Mouse (Mus musculus) hindbrain, embryonic 10.5 days (tissue): Measurements from ENCODE around the gene Git1. TPM values are rescaled to one million over a fixed set of nuclear protein-coding genes. Genes with fewer than 3 reads are reported as not detected.
A peak's percentile ranks its signal among the peaks of the same experiment; 100 is the strongest.

ENCODE experiments used
- DNase-seq: peaks from one replicate; pipeline ENCODE4 v3.0.0-alpha.2; 2017; ENCODE audit warnings: low spot score
- H3K27ac ChIP-seq: fragments of 300-500 bp; sonication (generic); 2 replicates; pipeline ENCODE4 v1.5.1; 2016; ENCODE audit warnings: mild to moderate bottlenecking, moderate library complexity
- H3K27me3 ChIP-seq: fragments of 300-500 bp; sonication (generic); 2 replicates; pipeline ENCODE4 v1.6.1; 2016; ENCODE audit warnings: mild to moderate bottlenecking; ENCODE audit not compliant: poor library complexity, insufficient read depth, severe bottlenecking
- H3K36me3 ChIP-seq: fragments of 300-500 bp; sonication (generic); 2 replicates; pipeline ENCODE4 v1.6.1; 2016; ENCODE audit warnings: mild to moderate bottlenecking, moderate library complexity
- H3K4me1 ChIP-seq: fragments of 300-500 bp; sonication (generic); replicated peaks from 2 replicates; pipeline ENCODE4 v1.6.1; 2016; ENCODE audit warnings: mild to moderate bottlenecking
- H3K4me3 ChIP-seq: fragments of 300-500 bp; sonication (generic); 2 replicates; pipeline ENCODE4 v1.5.1; 2016; ENCODE audit warnings: mild to moderate bottlenecking, moderate library complexity
- H3K9me3 ChIP-seq: fragments of 300-500 bp; sonication (generic); 2 replicates; pipeline ENCODE4 v1.6.1; 2016; ENCODE audit warnings: mild to moderate bottlenecking, moderate library complexity
- WGBS: fragments of 180-500 bp; shearing (Covaris S2); methylation state at CpG from one replicate; pipeline ENCODE4 v1.1.7; 2016; 5-methylcytosine and 5-hydroxymethylcytosine counted together
- polyA plus RNA-seq: library from polyadenylated mRNA; unstranded; fragments of >200 nt; fragmentation: Nextera tagmentation; extraction: Ambion mirVana; gene quantifications from 2 replicates; pipeline ENCODE4 v1.2.1, GENCODE M21; 2016

The Git1 gene
- polyA plus RNA-seq, 1 experiment from 2014 or later = 14.8 TPM

DNA sequence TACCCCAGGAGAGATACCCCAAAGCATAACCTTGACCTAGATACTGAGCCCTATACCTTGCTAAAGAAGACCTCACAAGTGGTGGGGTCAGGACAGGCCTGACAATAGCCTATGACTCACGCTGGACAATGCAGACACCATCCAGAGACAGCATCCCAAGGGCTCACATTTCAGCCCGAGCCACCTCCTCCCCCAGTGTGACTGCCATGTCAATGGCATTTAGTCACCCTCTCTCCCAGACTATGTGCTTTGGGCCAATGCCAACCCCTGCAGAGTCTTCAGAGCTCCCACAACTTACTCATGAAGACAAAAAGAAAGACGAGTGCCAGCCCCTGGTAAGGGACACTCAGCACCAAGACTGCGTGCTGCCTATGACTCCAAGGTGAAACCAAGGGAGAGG, 28.7 kb upstream of the Git1 start:
- H3K27me3 ChIP-seq = peaks cover 100% of the 10 kb centered on the region
- H3K4me1 ChIP-seq = peaks cover 40% of the 10 kb centered on the region
- no peak for DNase-seq

DNA sequence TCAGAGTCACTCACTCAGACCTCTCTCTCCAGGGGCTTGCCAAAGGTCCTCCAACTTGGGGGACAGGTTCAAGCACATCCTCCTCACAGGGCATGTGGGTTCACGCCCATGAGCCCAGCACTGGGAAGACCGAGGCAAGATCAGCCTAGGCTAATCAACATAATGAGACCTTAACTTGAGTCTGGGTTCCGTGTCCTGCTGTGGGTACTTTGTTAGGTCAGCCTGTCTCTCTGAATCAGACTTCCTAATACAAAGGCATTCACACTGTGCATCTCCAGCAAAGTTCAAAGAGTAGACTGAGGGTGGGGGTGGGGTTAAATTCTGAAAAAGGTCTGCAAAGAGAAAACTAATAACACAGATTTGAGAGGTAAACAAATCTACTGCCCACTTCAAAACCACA, 28.3 kb upstream of the Git1 start:
- Histone ChIP-seq H3K4me3 (no peak overlapping the region), H3K27me3 (peaks cover 96% of the 10 kb centered on the region), H3K4me1 (peaks cover 40% of the 10 kb centered on the region), H3K36me3 (peaks cover under 1% of the 10 kb centered on the region; the same call in 1 of the 2 replicates), H3K9me3 (no peaks in the 10 kb centered on the region), H3K27ac (no peak overlapping the region)
- DNase-seq = no peak
- WGBS = 49% methylated on average over 3 of the region's 3 CpGs

More for the DNA sequence above, 28.7 kb upstream of the Git1 start:
- Histone ChIP-seq H3K9me3 (no peaks in the 10 kb centered on the region), H3K4me3 (no peak overlapping the region), H3K27ac (no peak overlapping the region), H3K36me3 (no peaks in the 10 kb centered on the region; the same call in 1 of the 2 replicates)
- WGBS = 62% methylated on average over 4 of the region's 4 CpGs

DNA sequence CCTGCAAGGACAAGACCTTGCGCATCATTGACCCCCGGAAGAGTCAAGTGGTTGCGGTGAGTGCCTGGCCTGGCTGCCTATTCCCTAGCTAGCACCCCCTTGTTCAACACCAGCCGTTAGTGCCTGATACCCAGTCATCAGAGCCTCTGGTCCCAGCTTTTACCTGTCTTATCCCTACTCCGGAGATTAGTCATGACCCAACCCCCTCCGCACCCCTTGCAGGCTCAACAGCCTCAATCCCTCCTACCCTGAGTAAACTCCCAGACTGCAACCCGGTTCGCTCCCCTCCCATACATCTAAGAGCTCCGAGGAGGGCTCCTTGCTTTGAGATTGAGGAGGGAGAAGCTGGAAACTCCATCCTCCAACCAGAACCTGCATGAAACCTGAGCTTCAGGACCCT, 26.8 kb upstream of the Git1 start:
- 39% methylated on average over 9 of the region's 9 CpGs for WGBS
- H3K4me3 ChIP-seq = 0 out of 2 replicates have a peak overlapping the region, but pooled peaks have one; percentile 33
- DNase-seq = no peak
- H3K4me1 ChIP-seq = peaks cover 40% of the 10 kb centered on the region
- peaks cover 82% of the 10 kb centered on the region for H3K27me3 ChIP-seq
- no peaks in the 10 kb centered on the region for H3K9me3 ChIP-seq
- peaks cover 15% of the 10 kb centered on the region for H3K36me3 ChIP-seq
- H3K27ac ChIP-seq = no peak overlapping the region

DNA sequence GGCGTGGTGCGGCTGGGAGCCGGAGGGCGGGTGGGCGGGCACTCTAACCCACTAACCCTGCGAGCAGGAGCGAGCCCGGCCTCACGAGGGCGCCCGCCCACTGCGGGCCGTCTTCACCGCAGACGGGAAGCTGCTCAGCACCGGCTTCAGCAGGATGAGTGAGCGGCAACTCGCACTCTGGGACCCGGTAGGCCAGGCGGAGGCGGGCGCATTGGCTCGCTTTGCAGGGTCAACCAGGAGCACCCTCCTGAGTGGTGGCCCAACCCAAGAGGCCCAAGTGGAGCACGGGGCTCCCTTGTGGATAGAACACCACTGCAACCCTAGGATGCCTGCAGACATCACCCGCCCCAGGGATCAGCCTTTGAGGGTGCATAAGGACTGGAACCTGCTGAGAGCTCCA, 26.2 kb upstream of the Git1 start:
- WGBS = 3% methylated on average over 25 of the region's 25 CpGs
- H3K4me3 ChIP-seq = peak overlapping the region; percentile 33
- H3K4me1 ChIP-seq = peaks cover 34% of the 10 kb centered on the region
- peaks cover 21% of the 10 kb centered on the region for H3K36me3 ChIP-seq
- H3K9me3 ChIP-seq = no peaks in the 10 kb centered on the region
- H3K27me3 ChIP-seq = peaks cover 76% of the 10 kb centered on the region
- H3K27ac ChIP-seq = 0 out of 2 replicates have a peak overlapping the region, but pooled peaks have one; percentile 31
- DNase-seq = peak; percentile 68

DNA sequence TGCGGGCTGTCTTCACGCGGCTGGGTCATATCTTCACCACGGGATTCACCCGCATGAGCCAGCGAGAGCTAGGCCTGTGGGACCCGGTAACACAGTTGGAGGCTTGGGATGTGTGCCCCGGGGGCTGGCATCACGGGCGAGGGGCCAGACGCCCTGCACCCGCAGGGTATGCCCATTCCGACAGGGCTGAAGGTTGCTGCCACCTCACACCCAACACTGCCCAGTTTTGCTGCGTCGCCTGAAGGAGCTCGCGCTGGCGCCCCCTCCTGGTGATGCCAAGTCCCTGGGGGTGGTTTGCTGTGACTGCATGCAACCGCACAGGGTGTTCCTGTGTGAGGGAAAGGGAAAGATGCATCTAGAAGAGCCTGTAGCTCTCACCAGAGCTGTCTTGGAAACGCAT, 25.6 kb upstream of the Git1 start:
- no peaks in the 10 kb centered on the region for H3K9me3 ChIP-seq
- H3K27ac ChIP-seq = no peak overlapping the region
- peaks cover 28% of the 10 kb centered on the region for H3K4me1 ChIP-seq
- H3K36me3 ChIP-seq = peaks cover 27% of the 10 kb centered on the region
- 15% methylated on average over 20 of the region's 20 CpGs for WGBS
- peak; percentile 70 for DNase-seq
- H3K4me3 ChIP-seq = peak overlapping the region; percentile 33
- peaks cover 70% of the 10 kb centered on the region for H3K27me3 ChIP-seq

DNA sequence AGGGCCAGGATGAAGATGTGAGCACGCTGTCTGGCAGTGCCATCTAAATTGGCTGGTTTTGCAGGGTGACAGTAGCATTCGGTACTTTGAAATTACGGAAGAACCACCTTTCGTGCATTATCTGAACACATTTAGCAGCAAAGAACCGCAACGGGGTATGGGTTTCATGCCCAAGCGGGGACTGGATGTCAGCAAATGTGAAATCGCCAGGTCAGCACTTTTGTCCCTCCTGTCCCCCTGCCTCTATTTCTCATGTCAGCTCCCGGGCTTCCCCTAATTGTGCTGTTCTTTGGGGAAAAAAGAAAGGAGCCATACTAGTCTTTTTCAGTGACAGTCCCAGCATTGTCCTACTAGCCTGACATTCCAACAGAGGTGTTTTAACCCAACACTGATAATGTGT, 25.0 kb upstream of the Git1 start:
- Histone ChIP-seq H3K27ac (no peak overlapping the region), H3K9me3 (no peaks in the 10 kb centered on the region), H3K36me3 (peaks cover 33% of the 10 kb centered on the region), H3K4me3 (no peak overlapping the region), H3K27me3 (peaks cover 63% of the 10 kb centered on the region), H3K4me1 (peaks cover 25% of the 10 kb centered on the region)
- WGBS = 88% methylated on average over 9 of the region's 9 CpGs
- DNase-seq = no peak

DNA sequence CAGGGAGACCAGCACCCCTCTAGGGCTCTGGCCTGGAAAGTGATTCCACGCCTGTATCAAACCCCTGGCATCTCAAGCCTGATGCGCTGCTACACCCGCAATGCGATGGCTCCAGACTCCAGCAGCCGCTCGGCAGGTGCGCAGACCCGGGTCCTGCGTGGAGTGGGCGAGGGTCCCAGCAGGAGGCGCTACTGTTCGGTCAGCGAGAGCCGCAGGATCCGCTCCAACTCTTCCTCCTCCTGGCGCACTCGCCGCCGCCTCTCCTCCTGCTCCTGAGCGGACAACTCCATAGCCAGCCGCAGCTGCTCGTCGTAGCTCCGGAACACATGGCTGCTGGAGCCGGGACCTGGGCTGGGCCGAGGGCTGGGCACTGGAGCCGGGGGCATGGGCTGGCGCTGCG, 22.0 kb upstream of the Git1 start:
- H3K9me3 ChIP-seq = no peaks in the 10 kb centered on the region
- peaks cover 58% of the 10 kb centered on the region for H3K36me3 ChIP-seq
- no peak overlapping the region for H3K4me3 ChIP-seq
- peaks cover 15% of the 10 kb centered on the region for H3K4me1 ChIP-seq
- 0 out of 2 replicates have a peak overlapping the region, but pooled peaks have one; percentile 10 for H3K27ac ChIP-seq
- peaks cover 33% of the 10 kb centered on the region for H3K27me3 ChIP-seq
- 72% methylated on average over 29 of the region's 29 CpGs for WGBS
- DNase-seq = no peak

DNA sequence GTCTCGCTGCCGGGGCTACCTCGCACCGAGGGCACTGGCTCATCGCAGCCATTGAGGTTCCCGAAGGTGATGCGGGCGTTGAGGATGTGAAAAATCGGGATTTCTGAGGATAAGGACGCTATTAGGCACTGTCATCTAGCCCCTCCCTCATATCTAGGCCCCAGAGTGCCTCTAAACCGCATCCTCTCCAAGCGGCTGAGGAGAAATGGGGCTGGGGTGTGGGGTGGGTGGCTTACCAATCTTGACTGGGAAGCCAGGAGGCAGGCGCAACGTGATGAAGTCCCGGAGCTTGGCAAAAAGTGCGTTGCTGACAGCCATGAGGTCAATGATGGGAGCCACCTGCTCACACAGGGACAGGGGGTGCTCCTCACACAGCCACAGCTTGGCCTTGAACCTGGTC, 20.6 kb upstream of the Git1 start:
- Histone ChIP-seq H3K4me1 (peaks cover 4% of the 10 kb centered on the region), H3K36me3 (peaks cover 68% of the 10 kb centered on the region), H3K9me3 (no peaks in the 10 kb centered on the region), H3K4me3 (no peak overlapping the region), H3K27ac (no peak overlapping the region), H3K27me3 (peaks cover 20% of the 10 kb centered on the region)
- WGBS = 93% methylated on average over 16 of the region's 16 CpGs
- no peak for DNase-seq

DNA sequence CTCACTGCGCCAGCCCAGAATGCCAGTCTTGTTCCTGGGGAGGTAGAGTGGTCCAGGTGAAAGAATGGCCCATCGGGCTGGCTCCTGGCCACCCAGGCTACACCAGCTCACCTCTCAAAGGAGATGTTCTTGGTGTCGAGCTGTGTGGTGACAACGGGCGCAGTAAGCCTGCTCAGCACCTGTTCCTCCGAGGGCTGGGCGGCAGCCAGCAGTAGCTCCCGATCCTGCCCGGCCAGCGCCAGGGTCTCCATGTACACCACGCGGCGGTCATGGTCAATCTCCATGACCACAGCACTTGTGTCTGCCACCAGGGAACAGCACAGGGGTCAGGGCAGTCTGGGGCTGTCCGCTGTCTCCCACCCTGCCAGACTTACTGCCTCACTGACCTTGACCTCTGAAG, 17.1 kb upstream of the Git1 start:
- Histone ChIP-seq H3K4me1 (no peaks in the 10 kb centered on the region), H3K27ac (no peak overlapping the region), H3K36me3 (peaks cover 57% of the 10 kb centered on the region), H3K9me3 (no peaks in the 10 kb centered on the region), H3K27me3 (no peaks in the 10 kb centered on the region), H3K4me3 (no peak overlapping the region)
- 92% methylated on average over 14 of the region's 14 CpGs for WGBS
- no peak for DNase-seq

DNA sequence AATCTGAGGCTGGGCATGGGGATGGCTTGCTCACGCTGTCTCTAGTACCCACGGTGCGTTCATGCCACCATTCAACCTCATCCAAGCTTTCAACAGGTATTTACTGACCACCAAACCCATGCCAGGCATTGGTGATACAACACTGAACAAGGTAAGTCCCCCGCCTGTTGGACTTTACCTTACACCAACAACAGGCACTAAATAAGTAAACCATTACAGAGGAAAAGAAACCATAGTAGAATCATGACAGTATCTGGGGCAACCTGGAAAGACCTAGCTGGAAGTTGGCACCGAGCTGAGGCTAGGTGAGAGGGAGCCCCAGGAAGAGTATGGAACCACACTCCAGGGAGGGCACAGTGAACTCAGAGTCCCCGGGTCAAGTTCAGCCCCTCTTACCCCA, 16.5 kb upstream of the Git1 start:
- Histone ChIP-seq H3K27ac (no peak overlapping the region), H3K27me3 (no peaks in the 10 kb centered on the region), H3K36me3 (peaks cover 55% of the 10 kb centered on the region), H3K9me3 (no peaks in the 10 kb centered on the region), H3K4me1 (0 out of 2 replicates have a peak, but pooled peaks cover under 1% of the 10 kb centered on the region), H3K4me3 (no peak overlapping the region)
- DNase-seq = no peak
- 91% methylated on average over 6 of the region's 6 CpGs for WGBS

DNA sequence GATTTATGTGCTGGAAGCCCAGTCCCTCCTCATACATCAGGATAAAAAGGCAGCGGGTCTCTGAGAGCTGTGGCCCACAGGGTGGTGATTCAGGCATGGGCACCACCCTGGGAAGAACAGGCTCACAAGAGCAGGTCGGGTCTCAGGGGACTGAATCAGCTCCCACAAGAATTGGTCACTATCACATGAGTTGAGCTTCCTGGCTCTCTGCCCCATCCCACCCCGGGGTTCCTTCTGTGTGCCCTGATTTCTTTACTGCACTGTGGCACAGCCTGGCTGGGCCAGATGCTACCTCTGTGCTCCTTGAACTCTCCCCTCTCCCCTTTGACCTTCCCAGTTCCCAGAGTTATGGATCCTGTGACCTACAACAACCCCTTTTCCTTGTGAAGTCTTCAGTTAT, 10.3 kb upstream of the Git1 start:
- peaks cover 46% of the 10 kb centered on the region for H3K4me1 ChIP-seq
- H3K36me3 ChIP-seq = 0 out of 2 replicates have a peak, but pooled peaks cover 5% of the 10 kb centered on the region
- H3K9me3 ChIP-seq = no peaks in the 10 kb centered on the region
- 72% methylated on average over 3 of the region's 3 CpGs for WGBS
- no peak overlapping the region for H3K4me3 ChIP-seq
- no peak for DNase-seq
- H3K27ac ChIP-seq = 0 out of 2 replicates have a peak overlapping the region, but pooled peaks have one; percentile 25
- H3K27me3 ChIP-seq = no peaks in the 10 kb centered on the region

DNA sequence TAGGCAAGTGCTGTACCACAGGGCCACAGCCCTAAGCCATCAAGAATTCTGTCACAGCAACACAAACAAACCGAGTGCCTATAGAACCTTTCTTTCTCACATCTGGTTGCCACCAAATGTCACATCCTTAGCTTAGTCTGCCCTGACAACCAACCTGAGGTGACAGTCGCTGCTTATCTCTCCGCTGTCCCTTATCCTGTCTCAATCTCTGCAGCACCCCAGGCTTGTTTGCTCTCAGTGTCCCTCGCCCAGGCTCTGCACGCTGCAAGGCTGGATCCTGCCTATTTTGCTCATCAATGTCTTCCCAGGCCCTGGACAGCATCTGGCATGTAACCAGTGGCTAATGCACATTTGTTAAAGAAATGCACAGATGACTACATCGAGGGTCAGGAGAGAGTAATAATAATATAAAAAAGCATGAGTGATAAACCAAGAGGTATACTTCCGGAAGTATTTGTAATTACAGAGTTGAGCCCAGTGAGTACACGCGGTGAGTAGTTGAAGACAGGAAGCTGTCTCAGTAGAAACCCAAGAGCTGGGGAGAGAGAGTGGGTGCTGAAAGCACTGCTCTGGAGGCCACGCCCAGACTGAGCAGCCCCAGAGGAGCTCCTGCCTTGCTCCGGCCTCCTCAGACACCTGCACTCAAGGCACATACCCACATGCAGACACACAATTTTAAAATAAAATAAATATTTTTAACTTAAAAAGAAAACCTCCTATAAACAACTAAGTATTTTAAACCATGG, 9.7 kb upstream of the Git1 start:
- 74% methylated on average over 11 of the region's 11 CpGs for WGBS
- Histone ChIP-seq H3K4me1 (peaks cover 52% of the 10 kb centered on the region), H3K36me3 (0 out of 2 replicates have a peak, but pooled peaks cover 5% of the 10 kb centered on the region), H3K27ac (no peak overlapping the region), H3K27me3 (no peaks in the 10 kb centered on the region), H3K9me3 (no peaks in the 10 kb centered on the region), H3K4me3 (no peak overlapping the region)
- no peak for DNase-seq

DNA sequence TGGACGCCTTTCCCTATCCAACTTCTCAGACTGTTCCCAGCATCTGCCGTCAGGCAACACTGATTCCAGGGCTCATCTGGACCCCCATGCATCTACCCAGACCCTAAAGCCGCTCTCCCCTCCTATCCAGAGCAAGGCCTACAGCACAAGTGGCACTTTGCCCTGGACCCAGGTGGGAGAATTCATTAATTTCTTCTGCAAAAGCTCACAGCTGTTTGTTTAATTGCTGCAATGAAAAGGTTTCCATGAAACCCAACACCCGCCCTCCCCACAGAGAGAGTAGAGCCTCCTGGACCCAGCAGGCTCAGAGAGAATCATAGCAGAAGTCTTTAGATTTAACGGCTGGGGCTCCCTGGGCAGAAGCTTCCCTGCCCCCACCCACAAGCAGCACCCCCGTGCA, 8.1 kb upstream of the Git1 start:
- no peaks in the 10 kb centered on the region for H3K27me3 ChIP-seq
- H3K27ac ChIP-seq = peak overlapping the region; percentile 12; the same call in 1 of the 2 replicates
- 65% methylated on average over 6 of the region's 6 CpGs for WGBS
- H3K36me3 ChIP-seq = 0 out of 2 replicates have a peak, but pooled peaks cover 5% of the 10 kb centered on the region
- H3K4me3 ChIP-seq = no peak overlapping the region
- peaks cover 64% of the 10 kb centered on the region for H3K4me1 ChIP-seq
- no peaks in the 10 kb centered on the region for H3K9me3 ChIP-seq
- no peak for DNase-seq
